Mouse (Mus musculus) liver, postnatal 0 days (tissue): ENCODE results near the gene Kat8.

Source experiments
- CTCF ChIP-seq: sonication (generic); IDR thresholded peaks from 2 replicates; pipeline ENCODE4 v1.5.1; 2016; ENCODE audit warnings: antibody characterized with exemption, low read depth
- EP300 ChIP-seq: IDR thresholded peaks from 2 replicates; pipeline ENCODE4 v1.6.1; 2016; ENCODE audit warnings: antibody characterized with exemption, low read depth, mild to moderate bottlenecking

GRCm38 (mm10) chr7:127959364-127959763 lies 47.0 kb downstream of the Kat8 start:
- TF ChIP-seq EP300 (no peak), CTCF (no peak)
